Mouse (Mus musculus) CH12.LX (cell line): ENCODE data around the gene Slc5a11. TPM values are rescaled to one million over a fixed set of nuclear protein-coding genes. Genes with fewer than 3 reads are reported as not detected.

Experiments used
- DNase-seq: peaks from one replicate; pipeline ENCODE4 v3.0.0-alpha.2; 2013; ENCODE audit errors: extremely low read depth
- H3K27ac ChIP-seq: 2 replicates; pipeline ENCODE4 v1.5.1; 2012; ENCODE audit warnings: low read depth, mild to moderate bottlenecking, control low read depth, moderate library complexity; ENCODE audit not compliant: insufficient read depth
- H3K27me3 ChIP-seq: replicated peaks from 2 replicates; pipeline ENCODE3; 2012; ENCODE audit warnings: inconsistent platforms
- H3K36me3 ChIP-seq, 2 experiments: replicated peaks in 1 of 2; 2 replicates each; pipeline versions ENCODE3 to v1.6.1; 2012; ENCODE audit warnings: inconsistent platforms in 1 of 2, low read length in 1 of 2, mild to moderate bottlenecking in 1 of 2, mixed read lengths in 1 of 2, moderate library complexity in 1 of 2; ENCODE audit not compliant: control insufficient read depth in 1 of 2, insufficient read depth in 1 of 2
- H3K4me1 ChIP-seq, 2 experiments: 2 replicates each; pipeline ENCODE4 v1.6.1; 2012; ENCODE audit warnings: inconsistent platforms in 1 of 2, moderate library complexity in 1 of 2; ENCODE audit not compliant: insufficient read depth in 2 of 2, control insufficient read depth in 1 of 2
- H3K4me2 ChIP-seq: 2 replicates; pipeline ENCODE4 v1.6.1; 2012; ENCODE audit warnings: low read depth, mild to moderate bottlenecking, control low read depth; ENCODE audit not compliant: poor library complexity, insufficient read depth, severe bottlenecking
- H3K4me3 ChIP-seq, 3 experiments: fragments of 150-350 bp in 1 of 3; sonication (generic) in 1 of 3; replicated peaks in 1 of 3; 2 replicates each; pipeline versions ENCODE3 to v1.5.1; 2011 to 2012; ENCODE audit warnings: low read depth in 2 of 3, low read length in 2 of 3, mild to moderate bottlenecking in 2 of 3, moderate library complexity in 2 of 3, control low read depth in 1 of 3, improper control_type of control experiment in 1 of 3, inconsistent platforms in 1 of 3, mixed read lengths in 1 of 3; ENCODE audit not compliant: poor library complexity in 1 of 3
- H3K79me2 ChIP-seq: replicated peaks from 2 replicates; pipeline ENCODE4 v1.6.1; 2012; ENCODE audit warnings: mild to moderate bottlenecking, moderate library complexity; ENCODE audit not compliant: control insufficient read depth, poor library complexity, insufficient read depth, severe bottlenecking; ENCODE audit errors: extremely low read depth
- H3K9ac ChIP-seq: 2 replicates; pipeline ENCODE4 v1.6.1; 2012; ENCODE audit warnings: low read depth, mild to moderate bottlenecking, control low read depth, moderate library complexity; ENCODE audit not compliant: insufficient read depth
- H3K9me3 ChIP-seq: replicated peaks from 2 replicates; pipeline ENCODE3; 2012; ENCODE audit warnings: low read length, inconsistent platforms, mixed read lengths
- BHLHE40 ChIP-seq: IDR thresholded peaks from 2 replicates; pipeline ENCODE4 v1.6.1; 2011; ENCODE audit warnings: mild to moderate bottlenecking, low read depth, low read length, improper control_type of control experiment
- CHD2 ChIP-seq: IDR thresholded peaks from 2 replicates; pipeline ENCODE4 v1.6.1; 2011; ENCODE audit warnings: low read length, improper control_type of control experiment
- CTCF ChIP-seq, 2 experiments: IDR thresholded peaks in 1 of 2; conservative IDR thresholded peaks in 1 of 2; 2 replicates each; pipeline ENCODE4 v1.5.1; 2011 to 2012; ENCODE audit warnings: low read depth in 2 of 2, low read length in 2 of 2, improper control_type of control experiment in 1 of 2, inconsistent platforms in 1 of 2, mild to moderate bottlenecking in 1 of 2, moderate library complexity in 1 of 2
- ELF1 ChIP-seq: IDR thresholded peaks from 2 replicates; pipeline ENCODE4 v1.6.1; 2014; ENCODE audit warnings: low read depth, mild to moderate bottlenecking, inconsistent platforms, low read length, improper control_type of control experiment
- HCFC1 ChIP-seq: IDR thresholded peaks from 2 replicates; pipeline ENCODE4 v1.6.1; 2012; ENCODE audit warnings: low read depth, mild to moderate bottlenecking, inconsistent platforms, low read length, improper control_type of control experiment
- IRF4 ChIP-seq: IDR thresholded peaks from 2 replicates; pipeline ENCODE4 v1.6.1; 2014; ENCODE audit warnings: low read depth, mild to moderate bottlenecking, inconsistent platforms, low read length, improper control_type of control experiment
- JUN ChIP-seq: IDR thresholded peaks from 2 replicates; pipeline ENCODE4 v1.6.1; 2011; ENCODE audit warnings: low read depth, mild to moderate bottlenecking, low read length, improper control_type of control experiment, moderate library complexity; ENCODE audit not compliant: insufficient read depth
- KAT2A ChIP-seq: IDR thresholded peaks from 2 replicates; pipeline ENCODE4 v1.6.1; 2012; ENCODE audit warnings: low read length, improper control_type of control experiment, inconsistent platforms; ENCODE audit not compliant: insufficient replicate concordance
- MAFK ChIP-seq: IDR thresholded peaks from 2 replicates; pipeline ENCODE4 v1.6.1; 2011; ENCODE audit warnings: low read length, improper control_type of control experiment; ENCODE audit not compliant: insufficient replicate concordance
- MAZ ChIP-seq: IDR thresholded peaks from 2 replicates; pipeline ENCODE4 v1.6.1; 2012; ENCODE audit warnings: low read depth, mild to moderate bottlenecking, inconsistent platforms, low read length, improper control_type of control experiment, moderate library complexity
- MEF2A ChIP-seq: IDR thresholded peaks from 2 replicates; pipeline ENCODE4 v1.6.1; 2014; ENCODE audit warnings: low read depth, mild to moderate bottlenecking, inconsistent platforms, low read length, improper control_type of control experiment, borderline replicate concordance
- MYC ChIP-seq: IDR thresholded peaks from 2 replicates; pipeline ENCODE4 v1.6.1; 2011; ENCODE audit warnings: low read depth, mild to moderate bottlenecking, improper control_type of control experiment, low read length
- NRF1 ChIP-seq: IDR thresholded peaks from 2 replicates; pipeline ENCODE4 v1.6.1; 2014; ENCODE audit warnings: low read depth, mild to moderate bottlenecking, inconsistent platforms, low read length, improper control_type of control experiment, moderate library complexity
- PAX5 ChIP-seq: IDR thresholded peaks from 2 replicates; pipeline ENCODE4 v1.6.1; 2012; ENCODE audit warnings: low read length, inconsistent platforms, mixed read lengths
- POLR2AphosphoS2 ChIP-seq: IDR thresholded peaks from 2 replicates; pipeline ENCODE4 v1.6.1; 2011; ENCODE audit warnings: low read depth, low read length, improper control_type of control experiment
- SIN3A ChIP-seq: IDR thresholded peaks from 2 replicates; pipeline ENCODE4 v1.6.1; 2012; ENCODE audit warnings: low read length, improper control_type of control experiment, inconsistent platforms
- TBP ChIP-seq: conservative IDR thresholded peaks from 2 replicates; pipeline ENCODE4 v1.6.1; 2011; ENCODE audit warnings: low read depth, low read length, improper control_type of control experiment
- UBTF ChIP-seq: IDR thresholded peaks from 2 replicates; pipeline ENCODE4 v1.6.1; 2012; ENCODE audit warnings: low read depth, mild to moderate bottlenecking, inconsistent platforms, low read length, improper control_type of control experiment, moderate library complexity
- dilution Hi-C: fragments of 300-500 bp; cut with MboI; formaldehyde crosslinking; loops from 2 replicates; pipeline ENCODE4 v1.14.3; 2020; ENCODE audit warnings: low sequenced_read_pairs; ENCODE audit not compliant: extremely low pct_unique_long_range_greater_than_20kb, extremely low pct_ligation_motif_present
- in situ Hi-C: fragments of 300-500 bp; cut with MboI; formaldehyde crosslinking; loops from 3 replicates; pipeline ENCODE4 v1.14.3; 2019; ENCODE audit warnings: low sequenced_read_pairs, low pct_ligation_motif_present, low pct_unique_long_range_greater_than_20kb, mixed read lengths
- polyA plus RNA-seq: library from polyadenylated mRNA; unstranded; fragments of >175 nt; gene quantifications from 2 replicates; pipeline ENCODE4 v1.2.1, GENCODE M21; 2012; ENCODE audit warnings: low read depth; ENCODE audit not compliant: insufficient read length
- total RNA-seq, 2 experiments: library from RNA; depleted of rRNA; stranded (reverse); fragments of 300-350 nt in 1 of 2; fragments of >200 nt in 1 of 2; gene quantifications; 2 replicates each; pipeline ENCODE4 v1.2.3; 2012 to 2014

Slc5a11 gene
- total and polyA plus RNA-seq, 3 experiments, result 0.38 to 1.3 (median 1.2) TPM

GRCm38 (mm10) chr7:123215138-123215537 lies 558 bp downstream of the Slc5a11 start (continued):
- TF ChIP-seq MEF2A, result no peak

GRCm38 (mm10) chr7:123217448-123218354 lies 3.1 kb downstream of the Slc5a11 start:
- in situ Hi-C loops (no loop called here), dilution Hi-C loops (no loop called here)
- Histone ChIP-seq H3K27me3 (peaks cover 16% of the 10 kb centered on the region), H3K4me2 (no peak overlapping the region), H3K9me3 (no peaks in the 10 kb centered on the region), H3K36me3 (no peaks in the 10 kb centered on the region), H3K4me3 (no peak overlapping the region), H3K27ac (no peak overlapping the region), H3K9ac (no peak overlapping the region), H3K79me2 (no peaks in the 10 kb centered on the region), H3K4me1 (peaks cover 0 to 7% of the 10 kb centered on the region in 2 experiments; a peak in 2 of 4 replicates)
- TF ChIP-seq MYC, result no peak
- DNase-seq, result no peak

GRCm38 (mm10) chr7:123218620-123219019 lies 4.0 kb downstream of the Slc5a11 start:
- Histone ChIP-seq H3K27me3 (peaks cover 15% of the 10 kb centered on the region), H3K9ac (no peak overlapping the region), H3K27ac (no peak overlapping the region), H3K4me3 (no peak overlapping the region), H3K79me2 (no peaks in the 10 kb centered on the region), H3K9me3 (no peaks in the 10 kb centered on the region), H3K36me3 (no peaks in the 10 kb centered on the region), H3K4me1 (peaks cover 0 to 7% of the 10 kb centered on the region in 2 experiments; a peak in 2 of 4 replicates), H3K4me2 (no peak overlapping the region)
- TF ChIP-seq BHLHE40 (no peak), CHD2 (no peak), ELF1 (no peak), PAX5 (no peak), POLR2AphosphoS2 (no peak), JUN (no peak), NRF1 (no peak), CTCF (conservative IDR thresholded peaks at IDR 0.05 in 1 of 2, IDR thresholded peaks at IDR 0.05 in 1 of 2; ENCODE audit: low read depth in 2 of 2, low read length in 2 of 2) (no peak), IRF4 (no peak), MAZ (no peak), TBP (no peak), UBTF (no peak), MAFK (no peak), SIN3A (no peak), KAT2A (no peak), HCFC1 (no peak)
- no peak for DNase-seq
- in situ Hi-C loops, result no loop called here
- dilution Hi-C loops, result no loop called here
